Mouse (Mus musculus): ENCODE measurements at regions not wholly inside any gene's neighbourhood (a gene's known extent, or its start where the extent isn't known, plus 50 kb on each side); places are given as distances from the start of the nearest gene placed in this dataset.
A peak's percentile ranks its signal among the peaks of the same experiment; 100 is the strongest.
"Not testable (repeated sequence)": the region's sequence is repeated elsewhere in the genome, so short reads cannot be mapped to it uniquely, and the experiment has no call there.

DNA sequence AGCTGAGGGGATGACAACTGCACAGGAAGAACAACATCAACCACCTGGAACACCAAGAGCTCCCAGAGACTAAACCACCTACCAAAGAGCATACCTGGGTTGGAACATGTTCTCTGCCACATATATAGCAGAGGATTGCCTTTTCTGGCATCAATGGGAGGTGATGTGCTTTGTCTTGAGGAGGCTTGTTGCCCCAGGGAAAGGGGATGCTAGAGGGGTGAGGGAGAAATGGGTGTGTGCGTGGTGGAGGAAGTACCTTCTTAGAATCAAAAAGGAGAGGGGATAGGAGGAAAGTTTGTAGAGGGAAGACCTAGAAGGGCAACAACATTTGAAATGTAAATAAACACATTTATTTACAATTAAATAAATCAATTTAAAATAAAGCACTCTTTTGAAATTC, 358.5 kb upstream of the Pfkp start:
- no peak for DNase-seq

DNA sequence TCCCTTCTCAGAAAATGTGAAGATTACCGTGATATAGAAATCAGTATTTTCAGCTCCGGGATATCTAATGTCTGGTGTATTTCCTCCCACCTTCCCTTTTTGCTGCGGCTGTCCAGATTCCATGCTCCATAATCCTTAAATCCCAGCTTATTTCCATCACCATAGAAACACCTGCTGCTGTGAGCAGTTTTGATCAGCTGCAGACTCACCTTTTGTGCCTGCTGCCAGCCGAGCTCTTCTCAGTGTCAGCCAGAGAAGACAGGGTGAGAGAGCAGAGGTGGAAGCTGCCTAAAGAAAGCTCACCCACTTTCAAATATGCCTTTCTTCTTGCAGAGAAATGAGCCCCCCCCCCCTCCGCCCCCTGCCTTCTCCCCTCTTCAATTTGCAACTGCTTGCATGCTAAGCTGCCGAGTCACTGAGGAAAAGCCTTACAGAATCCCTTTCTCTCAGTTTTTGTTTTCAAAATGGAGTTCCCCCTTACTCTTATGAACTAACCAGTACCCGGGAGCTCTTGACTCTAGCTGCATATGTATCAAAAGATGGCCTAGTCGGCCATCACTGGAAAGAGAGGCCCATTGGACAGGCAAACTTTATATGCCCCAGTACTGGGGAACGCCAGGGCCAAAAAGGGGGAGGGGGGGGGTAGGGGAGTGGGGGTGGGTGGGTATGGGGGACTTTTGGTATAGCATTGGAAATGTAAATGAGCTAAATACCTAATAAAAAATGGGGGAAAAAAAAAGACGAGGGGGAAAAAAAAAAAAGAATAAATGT, 350.1 kb upstream of the Pfkp start:
- not testable (repeated sequence) for DNase-seq

DNA sequence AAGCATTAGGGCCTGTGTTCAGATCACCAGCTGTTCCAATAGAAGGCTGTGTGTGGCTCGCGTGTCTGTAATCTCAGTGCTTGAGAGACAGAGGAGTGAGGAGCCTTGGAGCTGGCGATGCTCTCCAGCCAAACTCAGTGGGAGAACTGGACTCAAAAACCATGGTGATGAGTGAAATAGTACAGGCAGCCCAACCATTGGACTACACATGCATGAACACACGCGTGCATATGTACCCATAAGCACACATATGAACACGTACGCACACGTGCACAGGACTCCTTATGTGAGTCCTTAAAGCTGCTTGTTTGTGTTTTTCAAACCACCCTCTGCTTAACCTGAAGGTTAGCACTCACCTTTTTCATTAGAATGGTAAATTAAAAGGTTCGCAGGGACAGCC, 349.5 kb upstream of the Pfkp start:
- DNase-seq: no peak

DNA sequence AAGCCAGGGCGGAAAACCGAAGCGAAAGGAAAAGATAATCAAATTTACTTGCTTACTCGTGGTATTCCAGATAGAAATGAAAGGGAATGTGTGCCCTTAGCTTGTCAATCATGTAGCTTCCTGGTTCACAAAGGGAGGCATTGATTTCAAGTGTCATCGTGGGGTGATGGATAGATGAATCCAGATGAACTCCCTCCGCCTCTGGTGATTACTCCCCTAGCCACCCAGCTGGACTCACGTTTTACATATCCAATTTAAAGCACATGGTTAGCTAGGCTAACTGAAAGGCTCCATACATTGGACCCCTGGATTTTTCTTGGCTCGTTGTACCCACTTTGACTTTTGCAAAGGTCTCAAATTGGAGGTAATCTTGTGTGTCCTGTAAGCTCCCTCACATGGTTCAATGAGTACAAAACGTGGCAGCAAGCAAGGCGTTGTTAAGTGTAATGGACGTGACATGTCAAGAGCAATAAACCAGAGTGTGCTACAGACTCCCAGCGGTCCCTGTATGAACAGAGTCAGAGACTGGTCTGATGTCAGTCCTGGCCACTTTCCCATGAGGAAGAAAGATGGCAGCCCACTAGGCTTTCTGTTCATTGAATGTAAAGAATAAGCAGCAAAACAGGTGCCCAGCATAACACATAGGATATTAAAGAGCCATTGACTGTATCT, 343.9 kb upstream of the Pfkp start:
- DNase-seq: no peak

DNA sequence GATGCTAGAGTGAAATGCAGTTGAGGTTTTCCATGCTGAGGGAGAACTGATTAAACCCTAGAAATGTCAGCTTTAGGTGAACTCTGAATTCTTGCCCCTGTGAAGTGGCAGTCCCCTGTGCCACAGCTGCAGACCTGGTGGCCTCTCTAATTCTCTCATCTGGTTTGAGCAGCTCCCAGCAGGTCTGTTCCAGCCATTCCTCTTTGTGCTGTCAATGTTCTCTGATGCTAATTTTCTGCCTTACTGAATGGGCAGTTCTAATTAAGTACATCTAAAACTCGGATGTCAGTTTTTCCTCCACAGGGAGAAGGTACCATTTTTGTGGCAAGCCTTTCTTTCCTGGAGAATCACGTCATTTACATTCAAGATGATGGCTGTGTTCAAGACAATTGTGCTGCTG, 343.1 kb upstream of the Pfkp start:
- DNase-seq: no peak

DNA sequence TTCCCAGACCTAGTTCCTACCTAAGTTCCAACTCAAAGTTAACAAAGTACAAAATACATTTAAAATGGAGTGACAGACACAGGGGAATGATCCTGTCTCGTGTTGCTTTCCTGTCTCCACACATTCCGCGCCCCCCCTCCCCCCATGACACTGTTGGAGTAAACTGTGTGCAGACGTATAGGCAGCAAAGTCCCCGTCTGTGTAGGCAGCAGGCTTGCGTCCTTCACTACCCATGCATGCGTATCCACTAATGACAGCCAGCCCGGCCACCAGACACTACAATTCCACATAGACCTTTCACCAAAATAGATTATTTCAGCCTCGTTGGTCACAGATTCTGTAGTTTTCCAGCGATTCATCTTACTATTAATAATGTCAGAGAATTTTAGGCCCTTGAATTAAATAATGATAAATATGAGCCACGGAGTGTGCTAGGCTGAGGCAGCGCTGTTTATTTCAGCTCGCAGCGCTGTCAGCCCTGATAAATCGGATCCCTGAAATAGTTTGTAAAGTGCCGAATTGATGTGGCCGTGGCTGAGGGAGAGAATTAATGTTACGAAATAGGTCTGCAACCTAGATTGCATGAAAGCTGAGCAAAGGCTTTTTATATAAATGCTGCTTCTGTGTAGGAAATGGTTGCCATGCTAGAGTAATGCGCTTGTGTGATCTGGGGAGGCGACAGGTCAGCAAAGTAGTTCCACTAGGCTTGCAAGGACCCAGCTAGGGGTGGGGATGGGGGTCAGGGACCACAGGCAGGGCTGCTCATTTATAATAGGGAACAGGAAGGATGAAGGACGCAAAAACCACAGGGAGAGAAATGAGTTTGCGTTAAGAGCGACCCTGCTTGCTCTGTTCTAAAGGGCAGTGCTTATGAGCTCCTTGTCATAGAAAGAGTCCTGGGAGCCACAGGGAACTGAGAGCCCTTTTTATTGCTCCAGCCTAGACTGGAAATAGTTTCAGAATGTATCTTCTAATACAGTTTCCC, 336.7 kb upstream of the Pfkp start:
- no peak for DNase-seq

DNA sequence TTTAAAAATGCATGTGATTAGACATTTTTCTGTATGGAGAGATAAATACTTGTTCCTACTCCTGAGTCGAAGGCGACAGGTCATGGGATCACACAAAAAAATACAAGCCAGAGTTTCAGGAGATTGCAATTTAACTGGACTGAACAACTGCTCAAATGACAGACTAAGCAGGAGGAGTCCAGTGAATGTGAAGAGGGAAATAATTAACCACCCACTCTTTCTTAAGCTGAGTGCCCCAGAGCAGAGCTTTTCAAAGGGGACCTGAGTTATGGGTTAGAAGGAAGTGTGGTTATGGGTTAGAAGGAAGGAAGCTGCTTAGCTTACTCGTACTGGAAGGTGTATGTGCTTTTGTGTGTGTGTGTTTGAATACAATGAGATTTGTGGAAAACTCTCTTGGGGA, 307.1 kb upstream of the Pfkp start:
- no peak for DNase-seq

DNA sequence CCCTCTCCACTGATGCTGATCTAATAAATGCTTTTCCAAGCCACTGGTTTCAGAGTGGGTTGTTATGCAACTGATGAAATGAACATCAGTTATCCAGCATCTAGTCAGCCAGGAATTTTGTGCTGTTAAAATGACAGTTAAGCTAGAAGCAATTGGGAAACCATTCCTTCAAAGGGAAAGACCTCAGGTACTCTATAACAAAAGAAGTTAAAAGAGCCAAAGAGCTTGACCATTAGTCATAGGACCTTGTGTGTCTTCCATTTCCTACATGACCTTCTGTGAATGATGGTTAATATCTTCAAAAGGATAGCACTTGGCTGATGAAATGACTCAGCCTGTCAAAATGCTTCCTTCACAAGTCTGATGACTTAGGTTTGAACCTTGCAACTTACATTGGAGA, 275.6 kb upstream of the Pfkp start:
- no peak for DNase-seq

DNA sequence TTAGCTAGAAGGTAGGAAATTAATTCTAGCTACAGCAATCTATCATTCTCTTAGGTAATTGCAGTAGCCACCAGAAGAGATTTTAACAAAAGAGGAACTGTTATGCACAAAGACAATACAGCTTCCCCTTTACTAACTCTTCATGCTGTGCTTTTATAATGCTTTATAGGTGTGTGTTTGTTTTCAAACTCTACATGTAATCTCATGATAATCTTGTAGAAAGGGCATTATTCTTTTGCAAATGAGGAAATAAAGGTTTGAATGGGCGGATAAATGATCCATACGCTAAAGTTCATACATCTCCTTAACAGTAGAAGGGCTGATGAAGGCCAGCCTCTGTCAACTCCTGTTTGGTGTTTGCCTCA, 273.8 kb upstream of the Pfkp start:
- no peak for DNase-seq

DNA sequence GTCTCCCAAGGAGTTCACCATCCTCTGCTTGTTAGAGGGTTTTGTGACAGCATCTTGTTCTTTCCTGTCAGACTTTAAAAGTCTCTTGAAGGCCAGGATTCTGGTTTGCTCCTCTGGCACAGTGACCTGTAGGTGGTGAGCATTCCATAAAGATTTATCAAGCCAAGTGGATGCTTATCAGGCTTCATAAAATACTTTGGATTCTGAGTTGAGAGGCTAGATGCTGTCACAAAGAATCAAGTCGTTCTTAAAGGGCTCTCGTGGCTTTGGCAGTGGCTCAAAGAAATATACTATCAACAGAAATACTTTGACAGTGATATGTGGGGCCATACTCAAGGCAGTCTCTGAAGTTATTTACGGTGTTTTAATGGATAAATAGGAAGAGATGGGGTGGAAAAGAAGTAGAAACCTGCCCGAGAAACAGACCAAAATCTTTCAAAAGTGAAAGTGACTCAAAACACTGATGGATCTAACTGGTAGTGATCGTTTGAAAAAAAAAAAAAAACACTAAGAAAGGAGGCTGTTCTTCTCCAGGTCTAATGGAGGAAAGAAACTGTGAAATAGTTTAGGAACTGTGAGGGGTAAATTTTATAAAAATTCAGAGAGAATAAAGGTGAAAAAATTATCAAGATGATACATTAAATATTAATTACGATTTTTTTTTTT, 273.2 kb upstream of the Pfkp start:
- peak in 1 of 2 experiments; percentile 14 for DNase-seq

DNA sequence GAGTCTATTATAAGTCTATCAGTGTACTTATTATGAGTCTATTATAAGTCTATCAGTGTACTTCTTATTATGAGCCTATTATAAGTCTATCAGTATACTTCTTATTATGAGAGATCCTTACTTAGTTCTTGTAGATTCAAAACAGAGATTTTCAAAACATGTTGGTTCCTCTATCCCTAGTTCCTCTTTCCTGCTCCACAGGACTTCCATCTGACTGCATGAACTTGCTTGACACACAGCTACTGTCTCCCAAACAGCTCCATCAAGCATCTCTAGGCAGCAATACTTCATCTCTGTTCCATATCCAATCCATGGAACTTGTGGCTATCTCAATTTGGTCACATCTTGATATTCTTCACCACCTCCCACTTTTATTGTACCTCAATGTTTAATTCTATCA, 257.4 kb upstream of the Pfkp start:
- DNase-seq: no peak

DNA sequence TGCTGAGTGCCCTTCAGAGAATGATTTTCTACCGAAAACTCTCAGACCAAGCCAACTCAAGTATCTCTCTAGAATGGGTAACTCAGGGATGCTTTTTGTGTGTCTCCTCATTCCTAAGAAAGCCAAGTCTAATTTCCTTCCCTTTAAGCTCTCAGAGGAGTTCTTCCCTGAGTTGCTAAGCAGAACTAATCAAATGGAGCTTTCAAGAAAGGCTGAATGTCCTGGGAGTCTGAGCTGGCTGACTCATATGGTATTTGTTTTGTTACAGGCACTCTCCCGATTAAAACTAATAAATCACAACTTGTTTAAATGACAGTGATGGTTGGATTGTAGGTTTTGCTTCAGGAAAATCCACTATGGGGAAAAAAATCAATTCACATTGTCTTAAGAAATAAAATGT, 253.1 kb upstream of the Pfkp start:
- DNase-seq: no peak

DNA sequence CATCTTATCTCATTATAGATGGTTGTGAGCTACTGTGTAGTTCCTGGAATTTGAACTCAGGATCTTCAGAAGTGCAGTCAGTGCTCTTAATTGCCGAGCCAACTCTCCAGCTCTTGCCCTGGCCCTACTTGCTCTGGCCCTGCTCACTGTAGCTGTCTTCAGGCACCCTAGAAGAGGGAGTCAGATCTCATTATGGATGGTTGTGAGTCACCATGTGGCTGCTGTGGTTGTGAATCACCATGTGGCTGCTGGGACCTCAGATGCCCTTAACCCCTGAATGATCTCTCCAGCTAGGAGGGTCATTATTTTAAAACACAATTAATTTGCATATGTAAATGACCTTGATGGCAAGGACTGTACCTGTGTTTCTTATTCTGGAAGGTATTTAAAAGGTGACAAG, 249.1 kb upstream of the Pfkp start:
- no peak for DNase-seq

DNA sequence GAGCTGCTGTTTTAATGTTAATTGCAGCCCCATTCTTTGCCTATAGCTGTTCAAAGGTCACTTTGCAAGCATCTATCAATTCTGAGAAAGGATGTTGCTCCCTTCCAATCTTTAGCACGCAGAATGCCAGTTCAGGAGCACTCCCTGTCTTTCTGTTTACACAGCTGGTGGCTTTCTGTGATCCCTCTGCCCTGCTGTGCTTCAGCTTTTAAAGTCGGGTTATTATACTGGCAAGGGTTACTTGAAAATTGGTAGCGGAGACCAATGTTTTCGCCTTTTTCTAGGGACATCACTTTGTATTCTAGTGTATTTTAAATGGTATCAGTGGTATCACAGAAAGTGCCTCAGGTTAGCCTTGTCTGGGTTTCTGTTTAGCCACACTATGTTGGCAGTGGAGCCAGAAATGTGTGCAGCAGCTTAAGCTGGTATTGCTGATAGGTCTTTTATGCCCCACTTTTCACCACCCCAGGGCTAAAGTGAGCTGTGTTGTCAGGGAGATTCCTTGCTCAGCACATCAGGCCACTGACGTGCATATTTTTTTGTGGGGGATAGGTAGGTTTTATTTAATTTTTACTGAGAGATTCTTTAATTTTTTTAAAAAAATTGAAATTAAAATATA, 243.0 kb upstream of the Pfkp start:
- DNase-seq: no peak

DNA sequence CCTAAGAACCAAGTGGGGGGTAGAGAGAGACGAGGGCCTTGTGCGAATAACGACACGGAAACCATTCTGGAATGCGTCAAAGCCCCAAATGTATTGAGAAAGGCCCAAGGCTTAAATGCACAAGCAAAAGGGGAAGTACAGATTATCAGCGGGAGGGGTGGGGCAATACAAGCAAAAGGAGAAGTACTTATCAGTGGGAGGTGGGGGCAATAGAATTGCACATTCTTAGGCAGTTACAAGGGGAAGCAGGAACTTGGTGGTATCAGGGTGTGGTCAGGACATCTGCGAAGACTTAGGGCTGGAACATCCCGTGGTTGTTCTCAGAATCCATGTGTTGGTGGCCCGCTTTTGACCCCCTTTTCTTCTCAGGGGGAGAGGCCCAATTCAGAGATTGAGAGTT, 240.9 kb upstream of the Pfkp start:
- DNase-seq: peak in 1 of 2 experiments; percentile 27

DNA sequence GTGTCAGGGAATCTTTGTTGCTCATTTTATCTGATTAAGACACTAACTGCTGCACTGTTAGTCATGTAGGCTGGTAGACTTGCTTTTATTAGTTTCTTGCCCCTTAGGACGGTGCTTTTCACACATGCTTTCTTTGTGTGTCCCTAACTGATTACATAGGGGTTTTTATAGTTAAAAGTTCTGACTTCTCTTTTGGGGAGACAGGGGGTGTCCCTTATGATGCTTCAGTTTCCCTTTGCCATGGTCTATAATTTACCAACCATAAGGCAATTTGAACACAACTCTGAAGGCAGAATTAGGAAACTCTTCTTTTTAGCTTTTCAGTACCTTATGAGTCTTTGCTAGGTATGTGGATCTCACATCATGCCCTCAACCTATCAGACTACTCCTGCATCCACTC, 239.8 kb upstream of the Pfkp start:
- no peak for DNase-seq

DNA sequence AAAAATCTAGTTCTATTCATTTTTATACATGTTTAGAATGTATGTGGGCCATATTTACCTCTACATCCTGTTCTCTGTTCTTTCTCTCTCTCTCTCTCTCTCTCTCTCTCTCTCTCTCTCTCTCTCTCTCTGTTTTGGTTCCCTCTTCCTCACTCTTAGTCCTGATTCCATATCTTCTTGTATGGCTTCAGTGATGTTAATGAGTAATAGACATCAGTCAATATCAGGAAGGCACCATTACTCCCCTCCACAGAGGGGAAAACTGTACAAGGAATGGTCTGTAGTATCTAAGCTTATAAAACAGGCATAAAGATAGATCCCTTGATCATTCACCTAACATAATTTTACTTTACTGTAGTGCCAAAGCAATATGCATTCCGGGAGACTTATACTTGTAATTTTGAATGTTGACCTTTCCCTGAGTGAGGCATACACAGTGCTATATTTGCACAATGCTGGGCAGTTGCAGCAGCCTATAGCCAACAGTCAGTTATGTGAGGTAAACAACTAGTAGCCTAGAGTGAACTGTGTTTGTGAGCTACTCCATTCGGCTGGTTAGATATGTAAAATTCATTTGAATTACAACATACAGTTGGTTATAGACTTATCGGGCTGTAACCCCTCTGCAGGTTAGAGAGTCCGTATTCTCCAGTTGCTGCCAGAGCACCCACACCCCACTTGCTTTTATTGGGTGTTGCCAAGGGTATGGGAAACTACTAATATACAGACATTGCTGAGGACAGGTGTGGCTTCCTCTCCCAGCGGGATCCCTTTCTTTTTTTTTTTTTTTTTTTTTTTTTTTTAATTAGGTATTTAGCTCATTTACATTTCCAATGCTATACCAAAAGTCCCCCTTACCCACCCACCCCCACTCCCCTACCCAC, 228.7 kb upstream of the Pfkp start:
- no peak for DNase-seq

DNA sequence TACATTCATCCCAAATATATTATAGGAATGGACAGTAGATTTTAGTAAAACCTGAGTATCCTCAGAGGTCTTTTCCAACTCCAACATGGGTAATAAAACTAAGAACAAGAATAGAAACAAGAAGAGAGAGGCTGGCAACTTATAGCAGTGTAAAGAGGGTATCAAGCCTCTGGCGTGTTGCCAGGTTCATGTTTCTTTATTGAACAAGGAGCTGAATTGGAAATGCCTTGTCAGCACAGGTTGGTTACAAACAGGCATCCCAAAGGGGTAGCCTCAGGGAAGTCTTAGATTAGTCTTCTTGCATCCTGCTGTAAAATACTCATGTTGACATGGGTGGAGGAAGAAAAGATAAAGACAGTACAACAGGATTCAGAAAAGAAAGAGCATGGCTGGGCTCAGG, 213.6 kb upstream of the Pfkp start:
- no peak for DNase-seq

DNA sequence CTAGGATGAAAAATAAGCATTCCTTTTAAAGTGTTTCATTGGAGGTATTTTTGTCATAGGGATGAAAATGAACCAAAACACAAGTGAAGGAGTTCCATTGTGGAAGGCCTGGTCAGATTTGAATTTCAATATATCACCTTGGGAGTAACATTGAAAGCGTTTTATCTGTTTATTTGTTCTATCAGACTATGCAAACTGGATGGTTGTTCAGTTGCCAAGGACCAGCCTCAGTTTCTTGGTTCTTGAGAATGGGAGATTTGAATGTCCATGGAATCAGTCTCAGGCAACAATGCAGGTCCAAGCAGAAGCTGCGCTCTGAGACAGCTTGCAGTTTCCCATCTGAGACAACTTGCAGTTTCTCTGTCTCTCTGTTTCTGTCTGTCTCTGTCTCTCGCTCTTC, 211.0 kb upstream of the Pfkp start:
- DNase-seq: no peak

DNA sequence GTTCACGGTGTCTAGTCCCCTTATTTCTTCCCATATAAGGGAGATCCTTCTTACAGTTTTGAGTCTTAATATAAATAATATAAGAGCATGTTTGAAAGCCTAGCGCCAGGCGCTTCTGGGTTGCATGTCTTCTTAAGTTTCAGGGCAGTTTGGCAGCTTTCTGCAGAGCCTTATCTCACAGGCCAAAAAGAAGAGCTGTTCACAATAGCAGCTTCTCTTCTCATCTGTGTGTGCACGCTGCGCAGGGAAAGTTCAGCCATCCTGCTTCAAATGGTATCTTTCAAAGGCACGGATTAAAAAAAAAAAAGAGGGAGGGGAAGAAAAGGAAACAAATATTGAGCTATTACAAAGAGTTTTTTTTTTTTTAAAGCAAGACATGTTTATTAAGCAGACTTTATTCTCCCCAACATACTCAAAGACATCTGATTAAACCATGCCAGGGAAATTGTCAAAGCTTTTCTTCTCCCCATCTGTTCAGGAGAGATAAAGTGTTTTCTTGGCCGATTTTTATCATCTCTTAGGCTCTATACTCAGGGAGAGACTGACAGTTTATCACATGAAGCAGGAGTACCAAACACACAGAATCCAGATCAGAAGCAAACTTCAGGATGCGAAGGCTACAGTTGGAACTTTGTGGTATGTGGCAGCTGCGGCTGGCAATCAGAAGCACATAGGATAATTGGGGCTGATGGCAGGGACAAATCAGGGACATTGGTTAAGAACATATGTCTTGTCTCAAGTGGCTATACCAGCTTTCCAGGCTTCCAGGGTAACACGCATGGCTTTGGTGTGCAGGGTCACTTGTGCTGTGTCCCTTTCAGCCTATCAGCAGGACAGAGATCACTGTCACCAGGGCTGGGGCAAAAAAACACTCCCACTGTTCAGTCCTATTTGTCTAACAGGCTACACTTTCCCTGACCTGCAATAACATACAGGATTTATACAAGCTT, 206.9 kb upstream of the Pfkp start:
- DNase-seq: no peak
